Mouse (Mus musculus): ENCODE results near the gene Limk1.

The Limk1 gene

GRCm38 (mm10) chr5:134688086-134688717 is at the start of gene Limk1:
Limk1 (minus strand) TSS chr5:134688598.
- DNase-seq, result no peak

- DNase-seq, result peak; percentile 43
These were observed 46.5 kb upstream of the Limk1 start for GRCm38 (mm10) chr5:134734920-134735319.

GRCm38 (mm10) chr5:134734072-134734471 is 45.7 kb upstream of the Limk1 start:
- DNase-seq, result peak; percentile 72

- DNase-seq, result no peak
These were observed 44.8 kb upstream of the Limk1 start for GRCm38 (mm10) chr5:134733241-134733640.

- DNase-seq, result no peak
These were observed 40.7 kb upstream of the Limk1 start for GRCm38 (mm10) chr5:134729124-134729523.

- no peak for DNase-seq
These were observed 40.1 kb upstream of the Limk1 start for GRCm38 (mm10) chr5:134728535-134728934.

- DNase-seq, result no peak
These were observed 38.7 kb upstream of the Limk1 start for GRCm38 (mm10) chr5:134727001-134727639.

- DNase-seq, result no peak
These were observed 36.9 kb upstream of the Limk1 start for GRCm38 (mm10) chr5:134725299-134725698.

- no peak for DNase-seq
These were observed 31.7 kb upstream of the Limk1 start for GRCm38 (mm10) chr5:134720058-134720457.

- peak; percentile 24 for DNase-seq
These were observed 22.7 kb upstream of the Limk1 start for GRCm38 (mm10) chr5:134711076-134711475.

GRCm38 (mm10) chr5:134709275-134709674 is 20.9 kb upstream of the Limk1 start:
- no peak for DNase-seq

- peak; percentile 89 for DNase-seq
These were observed 15.8 kb upstream of the Limk1 start for GRCm38 (mm10) chr5:134704157-134704556.

GRCm38 (mm10) chr5:134695539-134695938 is 7.1 kb upstream of the Limk1 start:
- no peak for DNase-seq

GRCm38 (mm10) chr5:134695082-134695481 is 6.7 kb upstream of the Limk1 start:
- DNase-seq, result no peak

GRCm38 (mm10) chr5:134692704-134693103 is 4.3 kb upstream of the Limk1 start:
- no peak for DNase-seq

- DNase-seq, result peak; percentile 100
These were observed 403 bp upstream of the Limk1 start for GRCm38 (mm10) chr5:134688718-134689284.

GRCm38 (mm10) chr5:134687187-134687586 is 1.2 kb downstream of the Limk1 start:
- no peak for DNase-seq

GRCm38 (mm10) chr5:134686541-134686940 is 1.9 kb downstream of the Limk1 start:
- no peak for DNase-seq

GRCm38 (mm10) chr5:134684398-134684797 is 4.0 kb downstream of the Limk1 start:
- no peak for DNase-seq

GRCm38 (mm10) chr5:134683813-134684212 is 4.6 kb downstream of the Limk1 start:
- no peak for DNase-seq

GRCm38 (mm10) chr5:134680238-134680637 is 8.2 kb downstream of the Limk1 start:
- DNase-seq, result peak; percentile 70

GRCm38 (mm10) chr5:134678827-134679546 is 9.4 kb downstream of the Limk1 start:
- DNase-seq, result peak; percentile 50

GRCm38 (mm10) chr5:134678031-134678430 is 10.4 kb downstream of the Limk1 start:
- peak; percentile 51 for DNase-seq

GRCm38 (mm10) chr5:134677491-134677890 is 10.9 kb downstream of the Limk1 start:
- no peak for DNase-seq
